Mouse (Mus musculus) liver, embryonic 15.5 days (tissue): ENCODE data around the gene A130010J15Rik. TPM values are rescaled to one million over a fixed set of nuclear protein-coding genes. Genes with fewer than 3 reads are reported as not detected.

Experiments used
- ATAC-seq: fragments of 200-750 bp; cut with Nextera tagmentation; 2 replicates; pipeline ENCODE4 v1.8.0; 2017; ENCODE audit warnings: moderate number of reproducible peaks, mild to moderate bottlenecking, moderate library complexity; ENCODE audit not compliant: insufficient read depth
- H3K27ac ChIP-seq: fragments of 300-500 bp; sonication (generic); replicated peaks from 2 replicates; pipeline ENCODE4 v1.5.1; 2015; ENCODE audit warnings: mild to moderate bottlenecking, inconsistent platforms
- H3K27me3 ChIP-seq: fragments of 300-500 bp; sonication (generic); 2 replicates; pipeline ENCODE4 v1.6.1; 2015; ENCODE audit warnings: mild to moderate bottlenecking, inconsistent platforms
- H3K36me3 ChIP-seq: fragments of 300-500 bp; sonication (generic); replicated peaks from 2 replicates; pipeline ENCODE4 v1.6.1; 2015; ENCODE audit warnings: moderate library complexity, mild to moderate bottlenecking, inconsistent platforms
- H3K4me1 ChIP-seq: fragments of 300-500 bp; sonication (generic); replicated peaks from 2 replicates; pipeline ENCODE4 v1.6.1; 2015; ENCODE audit warnings: inconsistent platforms
- H3K4me2 ChIP-seq: fragments of 300-500 bp; sonication (generic); 2 replicates; pipeline ENCODE4 v1.6.1; 2015; ENCODE audit warnings: moderate library complexity, mild to moderate bottlenecking, inconsistent platforms
- H3K4me3 ChIP-seq: fragments of 300-500 bp; sonication (generic); replicated peaks from 2 replicates; pipeline ENCODE4 v1.5.1; 2015; ENCODE audit warnings: mild to moderate bottlenecking, inconsistent platforms
- H3K9ac ChIP-seq: fragments of 300-500 bp; sonication (generic); 2 replicates; pipeline ENCODE4 v1.6.1; 2015; ENCODE audit warnings: moderate library complexity, mild to moderate bottlenecking, inconsistent platforms
- H3K9me3 ChIP-seq: fragments of 300-500 bp; sonication (generic); replicated peaks from 2 replicates; pipeline ENCODE4 v1.6.1; 2016; ENCODE audit warnings: inconsistent platforms
- WGBS: fragments of 180-500 bp; shearing (Covaris S2); methylation state at CpG from one replicate; pipeline ENCODE4 v1.1.7; 2015; ENCODE audit warnings: mixed read lengths; ENCODE audit not compliant: insufficient replicate concordance; 5-methylcytosine and 5-hydroxymethylcytosine counted together
- polyA plus RNA-seq: library from polyadenylated mRNA; unstranded; fragments of >200 nt; fragmentation: Nextera tagmentation; extraction: Ambion mirVana; gene quantifications from 2 replicates; pipeline ENCODE4 v1.2.1, GENCODE M21; 2015

The A130010J15Rik gene
- 3.8 and 3.9 TPM in 2 replicates for polyA plus RNA-seq

DNA sequence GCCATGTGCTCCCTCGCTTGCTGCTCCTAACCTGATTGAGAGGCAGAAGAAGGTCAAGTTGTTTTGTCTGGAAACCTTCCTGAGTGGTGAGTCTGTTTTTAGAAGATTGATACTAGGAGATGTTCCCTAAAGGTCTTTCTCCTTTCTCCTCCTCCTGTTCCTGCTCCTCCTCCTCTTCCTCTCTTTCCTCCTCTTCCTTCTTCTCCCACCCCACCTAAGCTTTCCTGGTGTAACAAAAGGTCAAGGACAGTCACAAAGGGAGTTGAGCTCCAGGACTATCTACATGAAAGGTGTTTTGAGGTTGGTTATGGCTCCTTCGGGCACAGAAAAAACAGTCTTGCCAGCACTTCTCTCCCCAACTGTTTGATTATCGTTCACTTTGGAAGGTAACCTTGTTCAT is at the start of gene A130010J15Rik:
A130010J15Rik (plus strand) TSS at position 301 of the 400 bp plus-strand sequence.
- H3K27ac ChIP-seq, result no peak within 1 kb of the TSS
- no peaks in the 10 kb centered on the region for H3K9me3 ChIP-seq
- WGBS, result 68% methylated on average over 3 of the region's 3 CpGs
- no peaks in the 10 kb centered on the region for H3K27me3 ChIP-seq
- H3K36me3 ChIP-seq, result no peaks in the 10 kb centered on the region
- H3K4me3 ChIP-seq, result no peak within 1 kb of the TSS
- H3K4me1 ChIP-seq, result peaks cover 14% of the 10 kb centered on the region
- ATAC-seq, result no peak
- no peak within 1 kb of the TSS for H3K9ac ChIP-seq
- no peak within 1 kb of the TSS for H3K4me2 ChIP-seq

DNA sequence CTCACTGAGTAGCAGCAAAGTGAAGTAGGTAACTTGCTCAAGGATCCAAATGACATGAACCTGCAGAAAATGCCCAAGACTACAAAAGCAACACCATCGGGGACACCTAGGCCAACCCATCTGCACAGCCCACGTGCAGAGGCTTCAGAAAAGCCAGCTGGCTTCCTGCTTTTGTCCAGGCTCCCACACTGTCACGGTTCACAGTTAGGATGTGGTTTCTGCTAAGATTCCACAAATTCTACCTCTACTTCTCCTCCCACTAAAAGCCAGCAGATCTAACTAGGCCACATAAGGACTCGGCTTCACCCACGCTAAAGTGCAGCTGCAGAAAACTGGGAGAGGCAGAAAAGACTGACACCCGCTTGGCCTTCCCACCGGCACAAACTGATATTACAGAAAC is 45.1 kb upstream of the A130010J15Rik start:
- WGBS, result 74% methylated on average over 7 of the region's 7 CpGs
- Histone ChIP-seq H3K9ac (no peak overlapping the region), H3K27ac (no peak overlapping the region), H3K36me3 (peaks cover 85% of the 10 kb centered on the region), H3K4me1 (no peaks in the 10 kb centered on the region), H3K9me3 (no peaks in the 10 kb centered on the region), H3K4me2 (no peak overlapping the region), H3K27me3 (no peaks in the 10 kb centered on the region), H3K4me3 (no peak overlapping the region)
- ATAC-seq, result no peak

GRCm38 (mm10) chr1:193123290-193123689 is 44.6 kb upstream of the A130010J15Rik start:
- Histone ChIP-seq H3K4me3 (no peak overlapping the region), H3K27me3 (no peaks in the 10 kb centered on the region), H3K36me3 (peaks cover 84% of the 10 kb centered on the region), H3K4me2 (no peak overlapping the region), H3K4me1 (peaks cover 3% of the 10 kb centered on the region), H3K27ac (no peak overlapping the region), H3K9ac (no peak overlapping the region), H3K9me3 (no peaks in the 10 kb centered on the region)
- ATAC-seq, result no peak
- 89% methylated on average over 6 of the region's 6 CpGs for WGBS

DNA sequence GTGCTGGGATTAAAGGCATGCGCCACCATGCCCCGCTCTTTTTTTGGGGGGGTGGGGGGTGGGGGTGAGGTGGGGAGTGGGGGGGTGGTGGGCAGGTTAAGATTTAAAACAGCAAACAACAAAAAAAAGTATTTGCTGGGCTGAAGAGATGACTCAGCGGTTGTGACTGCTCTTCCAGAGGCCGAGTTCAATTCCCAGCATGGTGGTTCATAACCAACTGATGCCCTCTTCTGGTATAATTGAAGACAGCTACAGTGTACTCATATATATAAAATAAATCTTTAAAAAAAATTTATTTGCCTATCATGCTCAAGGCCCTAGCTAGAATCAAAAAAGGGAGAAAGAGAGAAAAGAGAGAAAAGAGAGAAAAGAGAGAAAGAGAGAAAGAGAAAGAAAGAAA is 42.0 kb upstream of the A130010J15Rik start:
- Histone ChIP-seq H3K36me3 (peaks cover 60% of the 10 kb centered on the region), H3K4me3 (no peak overlapping the region)

GRCm38 (mm10) chr1:193128055-193128454 is 39.8 kb upstream of the A130010J15Rik start:
- Histone ChIP-seq H3K36me3 (peaks cover 38% of the 10 kb centered on the region), H3K4me2 (no peak overlapping the region), H3K4me1 (peaks cover 28% of the 10 kb centered on the region), H3K27ac (no peak overlapping the region), H3K4me3 (no peak overlapping the region), H3K27me3 (no peaks in the 10 kb centered on the region), H3K9ac (no peak overlapping the region), H3K9me3 (no peaks in the 10 kb centered on the region)
- ATAC-seq, result no peak
- 82% methylated on average over 6 of the region's 6 CpGs for whole genome bisulfite sequencing

More for the DNA sequence above, 42.0 kb upstream of the A130010J15Rik start:
- H3K9me3 ChIP-seq, result no peaks in the 10 kb centered on the region
- peaks cover 22% of the 10 kb centered on the region for H3K4me1 ChIP-seq
- WGBS, result 69% methylated on average over 4 of the region's 4 CpGs
- no peak overlapping the region for H3K9ac ChIP-seq
- H3K27me3 ChIP-seq, result no peaks in the 10 kb centered on the region
- no peak overlapping the region for H3K4me2 ChIP-seq
- no peak overlapping the region for H3K27ac ChIP-seq
- ATAC-seq, result no peak

DNA sequence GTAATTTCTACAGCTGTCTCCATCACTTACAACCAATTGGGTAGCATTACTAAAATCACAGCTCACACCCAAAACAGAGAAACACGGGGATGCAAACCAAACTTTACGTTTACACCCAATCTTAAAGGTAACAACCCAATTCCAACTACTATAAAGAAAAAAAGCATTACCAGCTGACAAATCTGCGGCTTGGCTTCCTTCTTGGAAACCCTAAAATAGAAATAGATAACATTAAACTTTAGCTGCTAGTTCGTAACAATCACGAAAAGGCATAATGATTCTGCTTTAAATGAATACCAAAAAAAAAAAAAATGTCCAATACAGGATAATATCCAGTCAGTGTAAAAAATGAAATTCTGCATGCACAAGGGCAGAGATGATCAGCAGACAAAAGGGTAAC is 38.5 kb upstream of the A130010J15Rik start:
- H3K4me3 ChIP-seq, result peak overlapping the region; percentile 95
- H3K9me3 ChIP-seq, result no peaks in the 10 kb centered on the region
- peaks cover 27% of the 10 kb centered on the region for H3K36me3 ChIP-seq
- peak overlapping the region; percentile 81 for H3K9ac ChIP-seq
- no peak for ATAC-seq
- H3K4me2 ChIP-seq, result peak overlapping the region; percentile 95
- 0 out of 2 replicates have a peak overlapping the region, but pooled peaks have one; percentile 38 for H3K27ac ChIP-seq
- 14% methylated on average over 5 of the region's 5 CpGs for WGBS
- no peaks in the 10 kb centered on the region for H3K27me3 ChIP-seq
- H3K4me1 ChIP-seq, result peaks cover 28% of the 10 kb centered on the region

- peak within 1 kb of the TSS; percentile 95 for H3K4me3 ChIP-seq
- no peaks in the 10 kb centered on the region for H3K27me3 ChIP-seq
- peak; percentile 92 for ATAC-seq
- H3K9ac ChIP-seq, result peak within 1 kb of the TSS; percentile 81
- under 1% methylated on average over 61 of the region's 61 CpGs for WGBS
- peak within 1 kb of the TSS; percentile 95 for H3K4me2 ChIP-seq
- H3K9me3 ChIP-seq, result no peaks in the 10 kb centered on the region
- H3K36me3 ChIP-seq, result peaks cover 22% of the 10 kb centered on the region
- peaks cover 28% of the 10 kb centered on the region for H3K4me1 ChIP-seq
- 0 out of 2 replicates have a peak within 1 kb of the TSS, but pooled peaks have one; percentile 38 for H3K27ac ChIP-seq
Measured at GRCm38 (mm10) chr1:193129786-193130455, 37.9 kb upstream of the A130010J15Rik start, which contains the start of gene Diexf. Gene Diexf, minus strand, starts transcription at chr1:193130272.

DNA sequence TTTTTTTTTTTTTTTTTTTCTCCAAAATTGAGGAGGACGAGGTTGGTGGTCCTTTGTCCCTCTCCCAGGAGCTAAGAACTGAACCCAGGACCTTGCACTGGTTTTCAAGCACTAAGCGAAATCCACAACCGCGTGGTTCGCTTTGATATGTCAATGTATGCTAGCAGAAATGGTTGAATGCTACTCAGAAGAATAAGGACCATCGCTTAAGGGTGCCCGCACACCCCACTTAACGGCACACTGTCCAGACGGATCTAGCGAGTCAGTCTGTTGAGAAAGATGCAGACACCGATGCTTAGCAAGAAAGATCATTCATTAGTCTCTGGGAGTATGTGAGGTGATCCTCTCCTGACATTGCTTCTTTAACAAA is 37.4 kb upstream of the A130010J15Rik start:
- H3K27ac ChIP-seq, result 0 out of 2 replicates have a peak overlapping the region, but pooled peaks have one; percentile 15
- 31% methylated on average over 11 of the region's 11 CpGs for WGBS
- peak overlapping the region; percentile 95 for H3K4me3 ChIP-seq
- H3K4me1 ChIP-seq, result peaks cover 28% of the 10 kb centered on the region
- no peaks in the 10 kb centered on the region for H3K27me3 ChIP-seq
- peak; percentile 23 for ATAC-seq
- peaks cover 20% of the 10 kb centered on the region for H3K36me3 ChIP-seq
- peak overlapping the region; percentile 95 for H3K4me2 ChIP-seq
- H3K9ac ChIP-seq, result peak overlapping the region; percentile 23; the same call in 1 of the 2 replicates
- no peaks in the 10 kb centered on the region for H3K9me3 ChIP-seq

DNA sequence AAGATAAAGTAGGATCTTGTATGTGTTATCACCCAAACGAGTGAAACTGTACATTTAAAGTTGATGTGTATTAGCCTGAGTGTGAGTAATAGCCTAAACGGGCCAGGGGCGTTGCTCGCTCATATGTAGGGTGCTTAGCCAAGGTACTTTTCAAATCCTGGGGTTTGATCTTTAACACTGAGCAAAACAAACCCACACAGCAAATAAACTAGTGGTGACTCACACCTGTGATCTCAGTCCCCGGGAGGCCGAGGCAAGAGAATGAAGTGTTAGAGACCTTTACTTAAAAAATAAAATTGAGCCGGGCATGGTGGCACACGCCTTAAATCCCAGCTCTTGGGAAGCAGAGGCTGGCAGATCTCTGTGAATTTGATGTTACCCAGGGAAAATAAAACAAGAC is 37.0 kb upstream of the A130010J15Rik start:
- H3K9me3 ChIP-seq, result no peaks in the 10 kb centered on the region
- no peak overlapping the region for H3K27ac ChIP-seq
- WGBS, result 72% methylated on average over 8 of the region's 8 CpGs
- ATAC-seq, result no peak
- no peak overlapping the region for H3K9ac ChIP-seq
- peaks cover 28% of the 10 kb centered on the region for H3K4me1 ChIP-seq
- H3K4me2 ChIP-seq, result peak overlapping the region; percentile 95
- H3K36me3 ChIP-seq, result peaks cover 20% of the 10 kb centered on the region
- no peaks in the 10 kb centered on the region for H3K27me3 ChIP-seq
- peak overlapping the region; percentile 95; the same call in 1 of the 2 replicates for H3K4me3 ChIP-seq

DNA sequence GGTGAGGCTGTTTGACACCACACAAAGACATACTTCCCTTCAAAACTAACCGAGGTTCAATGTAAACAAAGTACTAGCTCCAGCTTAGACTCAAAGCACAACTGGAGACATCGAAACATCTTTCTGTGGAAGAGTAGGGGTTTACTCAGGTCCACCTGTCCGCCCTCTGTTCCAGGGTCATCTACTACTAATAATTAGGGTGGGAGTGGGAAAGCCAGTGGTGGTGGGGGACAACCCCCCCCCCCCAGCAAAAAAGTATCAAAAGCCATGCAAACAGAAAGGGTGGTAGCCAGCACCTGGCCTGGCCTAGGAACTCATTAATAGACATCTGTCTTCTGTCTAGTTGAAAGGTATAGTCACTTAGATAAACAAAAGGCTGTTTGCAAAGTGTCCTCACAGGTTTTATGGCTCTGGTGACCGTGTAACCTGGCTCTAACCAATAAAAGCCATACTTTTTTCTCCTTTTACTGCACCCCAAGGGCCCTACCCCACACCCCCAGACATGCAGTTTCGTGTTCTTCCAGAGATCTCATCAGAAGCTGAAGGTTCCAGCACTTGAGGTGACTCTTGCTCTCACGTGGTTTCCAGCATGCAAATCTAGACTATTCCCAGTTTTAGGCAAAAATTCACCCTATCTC is 36.4 kb upstream of the A130010J15Rik start:
- Histone ChIP-seq H3K4me2 (no peak overlapping the region), H3K27me3 (no peaks in the 10 kb centered on the region), H3K4me1 (peaks cover 28% of the 10 kb centered on the region), H3K36me3 (peaks cover 18% of the 10 kb centered on the region), H3K27ac (no peak overlapping the region), H3K9me3 (no peaks in the 10 kb centered on the region), H3K4me3 (no peak overlapping the region), H3K9ac (no peak overlapping the region)
- 55% methylated on average over 6 of the region's 6 CpGs for WGBS
- ATAC-seq, result no peak

DNA sequence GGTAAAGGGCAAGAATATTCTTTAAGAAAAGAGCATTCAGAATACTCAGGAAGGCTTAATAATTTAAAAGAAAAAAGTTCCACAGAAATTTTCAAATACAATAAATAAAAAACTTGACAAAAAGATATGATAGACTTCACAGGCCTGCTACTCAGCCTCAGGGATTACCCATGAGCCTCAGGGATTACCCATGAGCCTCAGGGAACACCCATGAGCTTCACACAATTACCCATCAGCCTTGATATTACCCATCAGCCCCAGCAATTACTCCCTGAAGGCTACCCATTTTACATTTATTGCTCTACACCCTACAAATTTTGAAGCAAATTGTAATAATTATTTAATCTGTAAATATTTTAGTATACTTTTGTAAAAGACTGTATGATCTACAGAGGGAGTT is 35.5 kb upstream of the A130010J15Rik start:
- H3K4me2 ChIP-seq, result no peak overlapping the region
- peaks cover 28% of the 10 kb centered on the region for H3K4me1 ChIP-seq
- no peak overlapping the region for H3K27ac ChIP-seq
- no peaks in the 10 kb centered on the region for H3K9me3 ChIP-seq
- no peak for ATAC-seq
- H3K36me3 ChIP-seq, result peaks cover 9% of the 10 kb centered on the region
- H3K9ac ChIP-seq, result no peak overlapping the region
- H3K27me3 ChIP-seq, result 0 out of 2 replicates have a peak, but pooled peaks cover 4% of the 10 kb centered on the region
- no peak overlapping the region for H3K4me3 ChIP-seq
